Mouse (Mus musculus): Measurements from ENCODE around the gene Cdkn1b. TPM values are rescaled to one million over a fixed set of nuclear protein-coding genes. Genes with fewer than 3 reads are reported as not detected.

Cdkn1b gene
- polyA plus RNA-seq, 1 experiment from 2014 or later, result 19.7 TPM

GRCm38 (mm10) chr6:134934305-134934704 is 14.1 kb downstream of the Cdkn1b start:
- Histone ChIP-seq H3K36me3 (no peaks in the 10 kb centered on the region), H3K27me3 (replicated peaks) (no peaks in the 10 kb centered on the region), H3K9ac (no peak overlapping the region), H3K27ac (no peak overlapping the region), H3K9me3 (no peaks in the 10 kb centered on the region), H3K4me1 (peaks cover 12% of the 10 kb centered on the region), H3K4me3 (replicated peaks) (no peak overlapping the region), H3K4me2 (no peak overlapping the region)
- WGBS, result 90% methylated on average over 5 of the region's 5 CpGs
- no peak for ATAC-seq (ENCODE audit: insufficient read depth, low FRiP score, low read depth)

- Histone ChIP-seq H3K27ac (no peak overlapping the region), H3K4me2 (no peak overlapping the region), H3K36me3 (peaks cover 8% of the 10 kb centered on the region; the same call in 1 of the 2 replicates), H3K4me3 (replicated peaks) (no peak overlapping the region), H3K9ac (no peak overlapping the region), H3K9me3 (no peaks in the 10 kb centered on the region), H3K27me3 (replicated peaks) (no peaks in the 10 kb centered on the region), H3K4me1 (no peaks in the 10 kb centered on the region)
- WGBS, result 85% methylated on average over 4 of the region's 4 CpGs
- no peak for ATAC-seq (ENCODE audit: insufficient read depth, low FRiP score, low read depth)
Observed at GRCm38 (mm10) chr6:134939781-134940180, 19.6 kb downstream of the Cdkn1b start.

- no peak overlapping the region for H3K9ac ChIP-seq
- ATAC-seq (ENCODE audit: insufficient read depth, low FRiP score, low read depth), result no peak
- no peak overlapping the region for H3K4me2 ChIP-seq
- H3K9me3 ChIP-seq, result no peaks in the 10 kb centered on the region
- H3K4me1 ChIP-seq, result no peaks in the 10 kb centered on the region
- 64% methylated on average over 13 of the region's 13 CpGs for WGBS
- H3K27me3 ChIP-seq (replicated peaks), result no peaks in the 10 kb centered on the region
- H3K27ac ChIP-seq, result no peak overlapping the region
- H3K4me3 ChIP-seq (replicated peaks), result no peak overlapping the region
- peaks cover 8% of the 10 kb centered on the region; the same call in 1 of the 2 replicates for H3K36me3 ChIP-seq
Observed at GRCm38 (mm10) chr6:134943759-134944407, 23.7 kb downstream of the Cdkn1b start.

- no peaks in the 10 kb centered on the region for H3K27me3 ChIP-seq (replicated peaks)
- H3K4me2 ChIP-seq, result no peak overlapping the region
- H3K36me3 ChIP-seq, result peaks cover 6% of the 10 kb centered on the region; the same call in 1 of the 2 replicates
- H3K9ac ChIP-seq, result no peak overlapping the region
- no peak for ATAC-seq (ENCODE audit: insufficient read depth, low FRiP score, low read depth)
- H3K27ac ChIP-seq, result no peak overlapping the region
- no peaks in the 10 kb centered on the region for H3K9me3 ChIP-seq
- no peak overlapping the region for H3K4me3 ChIP-seq (replicated peaks)
- H3K4me1 ChIP-seq, result no peaks in the 10 kb centered on the region
- WGBS, result 66% methylated on average over 6 of the region's 6 CpGs
Observed at GRCm38 (mm10) chr6:134946054-134946453, 25.9 kb downstream of the Cdkn1b start.

GRCm38 (mm10) chr6:134946858-134947257 is 26.7 kb downstream of the Cdkn1b start:
- ATAC-seq (ENCODE audit: insufficient read depth, low FRiP score, low read depth), result no peak
- Histone ChIP-seq H3K9me3 (no peaks in the 10 kb centered on the region), H3K27ac (no peak overlapping the region), H3K4me2 (no peak overlapping the region), H3K4me1 (no peaks in the 10 kb centered on the region), H3K27me3 (replicated peaks) (no peaks in the 10 kb centered on the region), H3K36me3 (no peaks in the 10 kb centered on the region; the same call in 1 of the 2 replicates), H3K9ac (no peak overlapping the region), H3K4me3 (replicated peaks) (no peak overlapping the region)
- 71% methylated on average over 9 of the region's 9 CpGs for WGBS

- Histone ChIP-seq H3K4me2 (no peak overlapping the region), H3K4me3 (replicated peaks) (no peak overlapping the region), H3K36me3 (no peaks in the 10 kb centered on the region), H3K9ac (no peak overlapping the region), H3K27ac (no peak overlapping the region), H3K27me3 (replicated peaks) (no peaks in the 10 kb centered on the region), H3K4me1 (no peaks in the 10 kb centered on the region), H3K9me3 (no peaks in the 10 kb centered on the region)
- ATAC-seq (ENCODE audit: insufficient read depth, low FRiP score, low read depth), result no peak
- 49% methylated on average over 13 of the region's 13 CpGs for WGBS
Observed at GRCm38 (mm10) chr6:134947311-134948087, 27.3 kb downstream of the Cdkn1b start.

GRCm38 (mm10) chr6:134948522-134949061 is 28.4 kb downstream of the Cdkn1b start:
- H3K36me3 ChIP-seq, result no peaks in the 10 kb centered on the region
- H3K4me2 ChIP-seq, result no peak overlapping the region
- no peaks in the 10 kb centered on the region for H3K4me1 ChIP-seq
- no peak overlapping the region for H3K4me3 ChIP-seq (replicated peaks)
- H3K9me3 ChIP-seq, result no peaks in the 10 kb centered on the region
- 67% methylated on average over 11 of the region's 11 CpGs for WGBS
- H3K27me3 ChIP-seq (replicated peaks), result no peaks in the 10 kb centered on the region
- ATAC-seq (ENCODE audit: insufficient read depth, low FRiP score, low read depth), result no peak
- no peak overlapping the region for H3K27ac ChIP-seq
- H3K9ac ChIP-seq, result no peak overlapping the region

GRCm38 (mm10) chr6:134949241-134949640 is 29.0 kb downstream of the Cdkn1b start:
- no peaks in the 10 kb centered on the region for H3K4me1 ChIP-seq
- H3K27me3 ChIP-seq (replicated peaks), result no peaks in the 10 kb centered on the region
- H3K4me3 ChIP-seq (replicated peaks), result no peak overlapping the region
- no peak for ATAC-seq (ENCODE audit: insufficient read depth, low FRiP score, low read depth)
- no peak overlapping the region for H3K27ac ChIP-seq
- no peak overlapping the region for H3K9ac ChIP-seq
- WGBS, result 91% methylated on average over 3 of the region's 3 CpGs
- no peak overlapping the region for H3K4me2 ChIP-seq
- H3K36me3 ChIP-seq, result no peaks in the 10 kb centered on the region
- H3K9me3 ChIP-seq, result no peaks in the 10 kb centered on the region

- ATAC-seq (ENCODE audit: insufficient read depth, low FRiP score, low read depth), result no peak
- H3K27me3 ChIP-seq (replicated peaks), result no peaks in the 10 kb centered on the region
- H3K4me2 ChIP-seq, result no peak overlapping the region
- H3K4me3 ChIP-seq (replicated peaks), result no peak overlapping the region
- no peaks in the 10 kb centered on the region for H3K9me3 ChIP-seq
- 77% methylated on average over 5 of the region's 5 CpGs for WGBS
- H3K4me1 ChIP-seq, result no peaks in the 10 kb centered on the region
- no peak overlapping the region for H3K9ac ChIP-seq
- H3K36me3 ChIP-seq, result no peaks in the 10 kb centered on the region
- no peak overlapping the region for H3K27ac ChIP-seq
Observed at GRCm38 (mm10) chr6:134951364-134951763, 31.2 kb downstream of the Cdkn1b start.

- Histone ChIP-seq H3K4me2 (no peak overlapping the region), H3K27me3 (replicated peaks) (no peaks in the 10 kb centered on the region), H3K4me1 (no peaks in the 10 kb centered on the region), H3K4me3 (replicated peaks) (no peak overlapping the region), H3K36me3 (no peaks in the 10 kb centered on the region), H3K9ac (no peak overlapping the region), H3K27ac (no peak overlapping the region), H3K9me3 (no peaks in the 10 kb centered on the region)
- no peak for ATAC-seq (ENCODE audit: insufficient read depth, low FRiP score, low read depth)
- WGBS, result 66% methylated on average over 11 of the region's 11 CpGs
Observed at GRCm38 (mm10) chr6:134953976-134954375, 33.8 kb downstream of the Cdkn1b start.

- no peaks in the 10 kb centered on the region for H3K9me3 ChIP-seq
- H3K4me1 ChIP-seq, result no peaks in the 10 kb centered on the region
- H3K27me3 ChIP-seq (replicated peaks), result no peaks in the 10 kb centered on the region
- no peak overlapping the region for H3K27ac ChIP-seq
- no peak for ATAC-seq (ENCODE audit: insufficient read depth, low FRiP score, low read depth)
- 69% methylated on average over 4 of the region's 4 CpGs for WGBS
- no peak overlapping the region for H3K4me3 ChIP-seq (replicated peaks)
- H3K4me2 ChIP-seq, result no peak overlapping the region
- H3K9ac ChIP-seq, result no peak overlapping the region
- H3K36me3 ChIP-seq, result no peaks in the 10 kb centered on the region
Observed at GRCm38 (mm10) chr6:134956388-134956787, 36.2 kb downstream of the Cdkn1b start.

GRCm38 (mm10) chr6:134961286-134961685 is 41.1 kb downstream of the Cdkn1b start:
- Histone ChIP-seq H3K9me3 (no peaks in the 10 kb centered on the region), H3K36me3 (no peaks in the 10 kb centered on the region), H3K4me1 (no peaks in the 10 kb centered on the region), H3K27ac (no peak overlapping the region), H3K9ac (no peak overlapping the region), H3K27me3 (replicated peaks) (no peaks in the 10 kb centered on the region), H3K4me2 (no peak overlapping the region), H3K4me3 (replicated peaks) (no peak overlapping the region)
- WGBS, result 62% methylated on average over 5 of the region's 5 CpGs
- ATAC-seq (ENCODE audit: insufficient read depth, low FRiP score, low read depth), result no peak

All from stomach, embryonic 15.5 days (tissue).